Mouse (Mus musculus): Measurements from ENCODE around the gene Mst1r. TPM values are rescaled to one million over a fixed set of nuclear protein-coding genes. Genes with fewer than 3 reads are reported as not detected.

The Mst1r gene
- polyA plus RNA-seq, 1 experiment from 2014 or later: 5.2 TPM

Other genes with a start within 250 kb of the Mst1r start
- gene Slc38a3, start 237.3 kb upstream of the Mst1r start, polyA plus RNA-seq (2016; fragmentation: Nextera tagmentation; extraction: Ambion mirVana): 2.9 and 3.2 TPM in 2 replicates
- gene Gnat1, start 227.2 kb upstream of the Mst1r start, polyA plus RNA-seq (2016; fragmentation: Nextera tagmentation; extraction: Ambion mirVana): 0.97 and 1.2 TPM in 2 replicates
- 8.1 and 8.4 TPM in 2 replicates for gene Sema3f, start 196.4 kb upstream of the Mst1r start, polyA plus RNA-seq (2016; fragmentation: Nextera tagmentation; extraction: Ambion mirVana)
- gene Rbm5, start 135.9 kb upstream of the Mst1r start, polyA plus RNA-seq (2016; fragmentation: Nextera tagmentation; extraction: Ambion mirVana): 127 and 137 TPM in 2 replicates
- gene Rbm6, start 33.6 kb upstream of the Mst1r start, polyA plus RNA-seq (2016; fragmentation: Nextera tagmentation; extraction: Ambion mirVana): 56.4 and 61.8 TPM in 2 replicates
- gene Mon1a, start 18.7 kb upstream of the Mst1r start, polyA plus RNA-seq (2016; fragmentation: Nextera tagmentation; extraction: Ambion mirVana): 9.3 and 9.9 TPM in 2 replicates
- gene Actl11, start 21.6 kb downstream of the Mst1r start, polyA plus RNA-seq (2016; fragmentation: Nextera tagmentation; extraction: Ambion mirVana): not detected in 2 replicates
- gene Camkv, start 28.8 kb downstream of the Mst1r start, polyA plus RNA-seq (2016; fragmentation: Nextera tagmentation; extraction: Ambion mirVana): 0.39 and 0.56 TPM in 2 replicates
- 12.4 and 13.1 TPM in 2 replicates for gene Traip, start 43.3 kb downstream of the Mst1r start, polyA plus RNA-seq (2016; fragmentation: Nextera tagmentation; extraction: Ambion mirVana)
- 42.9 and 45.7 TPM in 2 replicates for gene Uba7, start 68.6 kb downstream of the Mst1r start, polyA plus RNA-seq (2016; fragmentation: Nextera tagmentation; extraction: Ambion mirVana)
- 4.4 and 5.2 TPM in 2 replicates for gene Gm20661, start 76.2 kb downstream of the Mst1r start, polyA plus RNA-seq (2016; fragmentation: Nextera tagmentation; extraction: Ambion mirVana)
- gene Inka1, start 79.0 kb downstream of the Mst1r start, polyA plus RNA-seq (2016; fragmentation: Nextera tagmentation; extraction: Ambion mirVana): 41.9 and 43.9 TPM in 2 replicates
- 6.8 and 11.4 TPM in 2 replicates for gene Cdhr4, start 85.6 kb downstream of the Mst1r start, polyA plus RNA-seq (2016; fragmentation: Nextera tagmentation; extraction: Ambion mirVana)
- 1.5 TPM in 2 replicates for gene Gm20662, start 89.5 kb downstream of the Mst1r start, polyA plus RNA-seq (2016; fragmentation: Nextera tagmentation; extraction: Ambion mirVana)
- 50.2 and 52.4 TPM in 2 replicates for gene Ip6k1, start 95.6 kb downstream of the Mst1r start, polyA plus RNA-seq (2016; fragmentation: Nextera tagmentation; extraction: Ambion mirVana)
- gene Gmppb, start 142.4 kb downstream of the Mst1r start, polyA plus RNA-seq (2016; fragmentation: Nextera tagmentation; extraction: Ambion mirVana): 23.2 and 24.5 TPM in 2 replicates
- gene Amigo3, start 146.3 kb downstream of the Mst1r start, polyA plus RNA-seq (2016; fragmentation: Nextera tagmentation; extraction: Ambion mirVana): 2.4 and 3.1 TPM in 2 replicates
- 0.31 and 0.37 TPM in 2 replicates for gene Mst1, start 173.6 kb downstream of the Mst1r start, polyA plus RNA-seq (2016; fragmentation: Nextera tagmentation; extraction: Ambion mirVana)
- 32.8 and 37.0 TPM in 2 replicates for gene Rnf123, start 176.5 kb downstream of the Mst1r start, polyA plus RNA-seq (2016; fragmentation: Nextera tagmentation; extraction: Ambion mirVana)
- 48.0 and 51.1 TPM in 2 replicates for gene Apeh, start 187.7 kb downstream of the Mst1r start, polyA plus RNA-seq (2016; fragmentation: Nextera tagmentation; extraction: Ambion mirVana)

All from heart, embryonic 12.5 days (tissue).